Mouse (Mus musculus) spleen, adult 2 months (tissue): Measurements from ENCODE around the gene Mterf2.

Experiments used
- CTCF ChIP-seq: fragments of 200-500 bp; IDR thresholded peaks from 2 replicates; pipeline ENCODE4 v1.5.1; 2011; ENCODE audit warnings: mild to moderate bottlenecking, inconsistent platforms; ENCODE audit not compliant: insufficient read depth, insufficient read length, insufficient replicate concordance; ENCODE audit errors: extremely low read depth
- POLR2A ChIP-seq: fragments of 200-500 bp; IDR thresholded peaks from 2 replicates; pipeline ENCODE4 v1.6.1; 2011; ENCODE audit warnings: low read depth, low read length, inconsistent platforms

- TF ChIP-seq CTCF: no peak
- no peak for TF ChIP-seq POLR2A
These were observed 626 bp upstream of the Mterf2 start for GRCm38 (mm10) chr10:85128453-85128852.
